Comparison of ENCODE assay signal across 19 mouse cellular contexts in genomic region chr13:112775856-112776255, GRCm38 (mm10). TPM values are rescaled to one million over a fixed set of nuclear protein-coding genes. Genes with fewer than 3 reads are reported as not detected.
DNase-seq lines count a peak whose midpoint lies in the region; ATAC-seq and TF ChIP-seq lines count a peak whose summit lies in the region.
"Had no signal": no experiment of that assay in that cellular context is flagged by ENCODE, and none has a peak within 500 bp of the region (broad histone marks: within the 10 kb centered on the region; RNA-seq: fewer than 3 reads in every experiment).

No protein-coding gene starts in this region.

- H3K36me3 ChIP-seq in heart, embryonic 12.5 days = no peaks in the 10 kb centered on the region
- H3K36me3 ChIP-seq in ES-Bruce4 (ENCODE audit: control insufficient read depth, insufficient read depth, low read length, poor library complexity, severe bottlenecking) = no peaks in the 10 kb centered on the region
- H3K36me3 ChIP-seq: embryonic facial prominence, embryonic 12.5 days; forebrain, embryonic 12.5 days; G1E; heart, embryonic 13.5 days; hindbrain, embryonic 15.5 days had no signal

- no peak for TF ChIP-seq EP300 in ES-Bruce4 (IDR thresholded peaks at IDR 0.05; ENCODE audit: insufficient read depth, low read depth, low read length)

- H3K27me3 ChIP-seq in heart, embryonic 12.5 days (replicated peaks) = no peaks in the 10 kb centered on the region
- no peaks in the 10 kb centered on the region for H3K27me3 ChIP-seq in ES-Bruce4 (ENCODE audit: control insufficient read depth, insufficient read depth, low read length, poor library complexity, severe bottlenecking)
- H3K27me3 ChIP-seq: CH12.LX; embryonic facial prominence, embryonic 12.5 days; forebrain, embryonic 12.5 days; heart, embryonic 13.5 days; hindbrain, embryonic 15.5 days had no signal

- H3K9me3 ChIP-seq in heart, embryonic 12.5 days (replicated peaks) = no peaks in the 10 kb centered on the region
- no peaks in the 10 kb centered on the region for H3K9me3 ChIP-seq in ES-Bruce4 (replicated peaks; ENCODE audit: control insufficient read depth, insufficient read depth, low read length, poor library complexity, severe bottlenecking)
- H3K9me3 ChIP-seq: embryonic facial prominence, embryonic 12.5 days; forebrain, embryonic 12.5 days; G1E; heart, embryonic 13.5 days; hindbrain, embryonic 15.5 days had no signal

- no peak overlapping the region for H3K9ac ChIP-seq in heart, embryonic 12.5 days
- H3K9ac ChIP-seq in ES-Bruce4 (ENCODE audit: low read depth, poor library complexity, severe bottlenecking) = no peak overlapping the region
- H3K9ac ChIP-seq: embryonic facial prominence, embryonic 12.5 days; forebrain, embryonic 12.5 days; forebrain, postnatal 0 days; heart, embryonic 13.5 days; hindbrain, embryonic 15.5 days had no signal

- no peak overlapping the region for H3K4me2 ChIP-seq in heart, embryonic 12.5 days
- H3K4me2 ChIP-seq: embryonic facial prominence, embryonic 12.5 days; forebrain, embryonic 12.5 days; heart, embryonic 13.5 days; hindbrain, embryonic 15.5 days had no signal

- TF ChIP-seq CTCF in ES-Bruce4 (IDR thresholded peaks at IDR 0.05; ENCODE audit: low read depth, low read length) = no peak

- H3K4me1 ChIP-seq in heart, embryonic 12.5 days (replicated peaks) = peaks cover 7% of the 10 kb centered on the region
- peaks cover 2% of the 10 kb centered on the region for H3K4me1 ChIP-seq in ES-Bruce4 (ENCODE audit: control insufficient read depth, insufficient read depth, low read length)

- peak; percentile 97 for DNase-seq in heart, adult 11 months
- DNase-seq in kidney, adult 9 months = peak; percentile 43
- DNase-seq in kidney, adult 11 months = no peak
- DNase-seq in layer of hippocampus, adult 9-10 months (ENCODE audit: low spot score) = no peak
- DNase-seq: adrenal gland, postnatal 10 days; cerebellum, adult 11-12 months; cerebellum, adult 9-10 months; cerebellum, postnatal 25 days; forebrain, postnatal 0 days; gastrocnemius, postnatal 25 days; heart, postnatal 36 days had no signal

- H3K4me3 ChIP-seq in heart, embryonic 12.5 days = no peak overlapping the region
- no peak overlapping the region for H3K4me3 ChIP-seq in ES-Bruce4 (ENCODE audit: low read depth, low read length)
- H3K4me3 ChIP-seq: embryonic facial prominence, embryonic 12.5 days; forebrain, embryonic 12.5 days; heart, embryonic 13.5 days; hindbrain, embryonic 15.5 days had no signal

- TF ChIP-seq POLR2A in ES-Bruce4 (IDR thresholded peaks at IDR 0.05; ENCODE audit: insufficient read depth, low read length) = no peak

- no peak overlapping the region for H3K27ac ChIP-seq in heart, embryonic 12.5 days (ENCODE audit: poor library complexity, severe bottlenecking)
- H3K27ac ChIP-seq in ES-Bruce4 (ENCODE audit: insufficient read depth, low read length) = 0 out of 2 replicates have a peak overlapping the region, but pooled peaks have one; percentile 9
- H3K27ac ChIP-seq: embryonic facial prominence, embryonic 12.5 days; forebrain, embryonic 12.5 days; heart, embryonic 13.5 days; hindbrain, embryonic 15.5 days had no signal

- ATAC-seq in heart, embryonic 12.5 days (ENCODE audit: insufficient number of reproducible peaks, low FRiP score) = no peak
- ATAC-seq: forebrain, postnatal 0 days had no signal

- 89% methylated on average over 10 of the region's 10 CpGs for WGBS in heart, embryonic 12.5 days

RNA-seq across cellular contexts. Expression of gene Plpp1, which starts 24.7 kb away (rescaled TPM):
- 46.9 and 49.0 TPM in 2 replicates for polyA plus RNA-seq in heart, embryonic 12.5 days (2016; fragmentation: Nextera tagmentation; extraction: Ambion mirVana)
- 19.9 and 21.1 TPM in 2 replicates for polyA plus RNA-seq in ES-Bruce4 (2011; ENCODE audit: insufficient read depth, insufficient read length, low read depth, missing spikeins)

Comparison
In these comparisons a context has a peak if more than half of its experiments do, and no peak if none do; other contexts are left out.
1. DNase-seq: peak in heart, adult 11 months (single experiment) and kidney, adult 9 months (single experiment); none in kidney, adult 11 months (single experiment) and layer of hippocampus, adult 9-10 months (single experiment).